Mouse (Mus musculus) intestine, embryonic 16.5 days (tissue): Measurements from ENCODE around the gene Clybl. TPM values are rescaled to one million over a fixed set of nuclear protein-coding genes. Genes with fewer than 3 reads are reported as not detected.

ENCODE experiments used
- ATAC-seq: fragments of 200-750 bp; cut with Nextera tagmentation; 2 replicates; pipeline ENCODE4 v1.8.0; 2017; ENCODE audit warnings: moderate TSS enrichment, moderate library complexity
- H3K27ac ChIP-seq: fragments of 300-500 bp; sonication (generic); 2 replicates; pipeline ENCODE4 v1.5.1; 2014; ENCODE audit warnings: mild to moderate bottlenecking, low read length
- H3K27me3 ChIP-seq: fragments of 300-500 bp; sonication (generic); replicated peaks from 2 replicates; pipeline ENCODE4 v1.6.1; 2014; ENCODE audit warnings: low read length, control low read depth, mixed read lengths; ENCODE audit not compliant: control insufficient read depth, insufficient read depth
- H3K36me3 ChIP-seq: fragments of 300-500 bp; sonication (generic); 2 replicates; pipeline ENCODE4 v1.6.1; 2014; ENCODE audit warnings: low read length, control low read depth; ENCODE audit not compliant: control insufficient read depth, insufficient read depth
- H3K4me1 ChIP-seq: fragments of 300-500 bp; sonication (generic); 2 replicates; pipeline ENCODE4 v1.6.1; 2014; ENCODE audit warnings: low read length, control low read depth, mixed read lengths; ENCODE audit not compliant: control insufficient read depth, insufficient read depth
- H3K4me2 ChIP-seq: fragments of 300-500 bp; sonication (generic); 2 replicates; pipeline ENCODE4 v1.6.1; 2014; ENCODE audit warnings: low read depth, low read length, control low read depth
- H3K4me3 ChIP-seq: fragments of 300-500 bp; sonication (generic); 2 replicates; pipeline ENCODE4 v1.5.1; 2014; ENCODE audit warnings: mild to moderate bottlenecking, low read length
- H3K9ac ChIP-seq: fragments of 300-500 bp; sonication (generic); 2 replicates; pipeline ENCODE4 v1.6.1; 2014; ENCODE audit warnings: low read depth, low read length
- H3K9me3 ChIP-seq: fragments of 300-500 bp; sonication (generic); 2 replicates; pipeline ENCODE4 v1.6.1; 2016; ENCODE audit warnings: low read length, control low read depth; ENCODE audit not compliant: control insufficient read depth
- WGBS: fragments of 180-500 bp; shearing (Covaris S2); extraction: QIAGEN DNeasy Blood & Tissue Kit; methylation state at CpG from one replicate; pipeline ENCODE4 v1.1.7; 2014; 5-methylcytosine and 5-hydroxymethylcytosine counted together
- polyA plus RNA-seq: library from polyadenylated mRNA; unstranded; fragments of >200 nt; fragmentation: Nextera tagmentation; extraction: Ambion mirVana; gene quantifications from 2 replicates; pipeline ENCODE4 v1.2.1, GENCODE M21; 2015

Gene Clybl
- polyA plus RNA-seq, 1 experiment from 2014 or later: 38.7 TPM

GRCm38 (mm10) chr14:122373458-122373857 lies 192.0 kb downstream of the Clybl start:
- H3K4me3 ChIP-seq: no peak overlapping the region
- no peaks in the 10 kb centered on the region for H3K4me1 ChIP-seq
- ATAC-seq: no peak
- WGBS: 43% methylated on average over 19 of the region's 19 CpGs
- H3K9me3 ChIP-seq: no peaks in the 10 kb centered on the region
- H3K36me3 ChIP-seq: no peaks in the 10 kb centered on the region
- H3K9ac ChIP-seq: no peak overlapping the region
- H3K4me2 ChIP-seq: no peak overlapping the region
- no peaks in the 10 kb centered on the region for H3K27me3 ChIP-seq
- H3K27ac ChIP-seq: no peak overlapping the region

DNA sequence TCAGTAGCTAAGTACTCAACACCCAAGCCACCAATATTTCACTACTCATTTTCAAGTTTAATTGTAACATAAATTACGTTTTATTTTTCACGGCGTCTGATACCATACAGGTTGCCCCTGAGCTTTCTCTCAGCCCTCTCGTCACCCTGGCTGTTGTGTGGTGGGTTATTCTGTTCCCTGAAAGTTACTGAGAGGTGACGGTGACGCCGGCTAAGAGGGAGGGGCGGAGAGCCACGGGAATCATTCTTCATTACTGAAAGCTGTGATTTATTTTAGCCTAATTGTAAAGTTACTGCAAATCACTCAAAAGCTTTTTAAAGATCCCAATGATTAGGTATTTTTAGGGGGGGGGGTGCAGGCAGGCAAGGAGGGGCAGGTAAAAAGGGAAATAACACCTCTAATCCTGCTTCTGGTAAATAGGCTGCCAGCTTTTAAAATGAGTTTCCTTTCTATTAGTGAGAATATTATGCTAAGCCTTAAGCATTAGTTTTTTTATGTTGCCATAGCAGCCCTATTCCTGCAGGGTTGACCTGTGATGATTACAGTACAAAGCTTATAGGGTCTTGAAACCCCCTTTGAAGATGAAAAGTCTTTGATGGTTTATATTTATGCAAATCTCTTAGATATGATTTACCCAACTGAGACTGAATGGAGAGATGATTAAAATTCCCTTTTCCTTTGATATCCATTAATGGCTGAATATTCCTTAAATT lies 192.9 kb downstream of the Clybl start:
- Histone ChIP-seq H3K4me1 (no peaks in the 10 kb centered on the region), H3K27me3 (no peaks in the 10 kb centered on the region), H3K9me3 (no peaks in the 10 kb centered on the region), H3K4me2 (no peak overlapping the region), H3K27ac (no peak overlapping the region), H3K9ac (no peak overlapping the region), H3K36me3 (no peaks in the 10 kb centered on the region), H3K4me3 (no peak overlapping the region)
- 25% methylated on average over 9 of the region's 9 CpGs for WGBS
- no peak for ATAC-seq

DNA sequence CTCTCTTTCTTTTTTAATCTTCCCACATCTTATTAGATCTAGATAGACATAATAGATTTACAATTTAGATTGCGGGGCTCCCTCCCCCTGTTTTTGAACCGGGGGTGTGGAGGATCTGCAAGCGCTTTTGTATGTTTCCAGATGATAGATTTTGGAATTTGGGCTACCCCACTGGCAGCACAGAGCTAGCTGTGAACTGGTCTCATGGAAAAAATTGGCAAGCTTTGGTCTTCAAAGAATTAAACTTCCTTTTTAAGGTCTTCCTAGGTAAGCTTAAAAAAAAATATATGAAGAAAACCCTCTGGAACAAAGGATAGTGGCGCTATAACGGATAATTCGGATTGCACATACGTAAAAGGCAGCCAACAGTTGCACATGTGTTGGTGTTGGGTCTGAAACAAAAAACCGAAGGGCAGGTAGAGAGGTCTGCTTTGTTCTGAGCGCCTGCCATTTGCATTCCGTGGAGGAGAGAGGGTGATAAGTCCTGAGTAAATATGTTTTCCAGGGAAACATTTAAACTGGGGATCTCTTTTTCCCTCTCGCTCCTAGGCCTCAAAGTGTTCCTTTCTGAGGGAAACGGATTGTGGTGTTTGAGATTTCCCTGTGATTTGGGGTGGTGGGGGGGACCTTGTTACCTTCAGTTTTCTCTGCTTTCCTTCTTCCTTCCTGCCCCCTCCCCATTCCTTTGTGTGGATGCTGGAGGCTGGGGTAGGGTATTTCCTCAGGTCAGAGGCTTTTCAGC lies 193.7 kb downstream of the Clybl start:
- no peaks in the 10 kb centered on the region for H3K9me3 ChIP-seq

GRCm38 (mm10) chr14:122376482-122377143 lies 195.1 kb downstream of the Clybl start:
- Histone ChIP-seq H3K27ac (no peak overlapping the region), H3K4me2 (no peak overlapping the region), H3K4me1 (no peaks in the 10 kb centered on the region), H3K4me3 (no peak overlapping the region), H3K36me3 (no peaks in the 10 kb centered on the region), H3K9me3 (no peaks in the 10 kb centered on the region), H3K9ac (no peak overlapping the region), H3K27me3 (no peaks in the 10 kb centered on the region)
- no peak for ATAC-seq
- WGBS: 61% methylated on average over 9 of the region's 9 CpGs

More for the DNA sequence above, 193.7 kb downstream of the Clybl start:
- WGBS: 59% methylated on average over 12 of the region's 12 CpGs
- no peak overlapping the region for H3K4me3 ChIP-seq
- H3K4me1 ChIP-seq: no peaks in the 10 kb centered on the region
- no peak overlapping the region for H3K9ac ChIP-seq
- ATAC-seq: no peak
- no peak overlapping the region for H3K4me2 ChIP-seq
- H3K27me3 ChIP-seq: no peaks in the 10 kb centered on the region
- H3K36me3 ChIP-seq: no peaks in the 10 kb centered on the region
- no peak overlapping the region for H3K27ac ChIP-seq

DNA sequence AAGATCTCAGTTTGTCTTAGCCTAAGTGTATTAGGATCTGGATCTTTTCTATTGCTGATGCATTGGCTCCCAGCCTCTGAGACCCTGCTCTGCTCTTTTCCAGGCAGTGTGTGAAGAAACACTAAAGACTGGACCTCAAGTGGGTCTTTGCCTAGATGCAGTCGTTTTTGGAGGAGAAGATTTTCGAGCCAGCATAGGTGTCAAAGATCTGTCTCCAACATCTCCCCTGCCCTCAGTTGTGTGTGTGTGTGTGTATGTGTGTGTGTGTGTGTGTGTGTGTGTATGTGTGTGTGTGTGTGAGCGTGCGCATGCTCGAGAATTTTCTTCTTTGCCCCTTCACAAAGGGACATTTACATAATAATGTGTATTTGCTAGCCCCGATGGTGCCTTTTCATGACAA lies 196.2 kb downstream of the Clybl start:
- H3K4me3 ChIP-seq: no peak overlapping the region
- no peak overlapping the region for H3K9ac ChIP-seq
- no peaks in the 10 kb centered on the region for H3K36me3 ChIP-seq
- H3K9me3 ChIP-seq: no peaks in the 10 kb centered on the region
- no peaks in the 10 kb centered on the region for H3K27me3 ChIP-seq
- ATAC-seq: no peak
- H3K4me2 ChIP-seq: no peak overlapping the region
- 83% methylated on average over 6 of the region's 6 CpGs for WGBS
- no peaks in the 10 kb centered on the region for H3K4me1 ChIP-seq
- no peak overlapping the region for H3K27ac ChIP-seq

GRCm38 (mm10) chr14:122379076-122379475 lies 197.6 kb downstream of the Clybl start:
- Histone ChIP-seq H3K27ac (no peak overlapping the region), H3K4me1 (no peaks in the 10 kb centered on the region), H3K36me3 (no peaks in the 10 kb centered on the region), H3K4me3 (no peak overlapping the region), H3K9ac (no peak overlapping the region), H3K27me3 (no peaks in the 10 kb centered on the region), H3K4me2 (no peak overlapping the region), H3K9me3 (no peaks in the 10 kb centered on the region)
- 86% methylated on average over 9 of the region's 9 CpGs for WGBS
- ATAC-seq: no peak

- 83% methylated on average over 5 of the region's 5 CpGs for WGBS
Measured at GRCm38 (mm10) chr14:122379996-122380395, 198.5 kb downstream of the Clybl start.

GRCm38 (mm10) chr14:122380896-122381845 lies 199.7 kb downstream of the Clybl start:
- H3K9ac ChIP-seq: no peak overlapping the region
- no peak overlapping the region for H3K4me3 ChIP-seq
- H3K27me3 ChIP-seq: no peaks in the 10 kb centered on the region
- no peak for ATAC-seq
- H3K4me2 ChIP-seq: no peak overlapping the region
- 74% methylated on average over 15 of the region's 15 CpGs for WGBS
- no peaks in the 10 kb centered on the region for H3K9me3 ChIP-seq
- H3K27ac ChIP-seq: no peak overlapping the region
- no peaks in the 10 kb centered on the region for H3K36me3 ChIP-seq
- no peaks in the 10 kb centered on the region for H3K4me1 ChIP-seq

More at GRCm38 (mm10) chr14:122379996-122380395, 198.5 kb downstream of the Clybl start:
- no peaks in the 10 kb centered on the region for H3K36me3 ChIP-seq
- no peak overlapping the region for H3K4me2 ChIP-seq
- H3K4me3 ChIP-seq: no peak overlapping the region
- H3K9ac ChIP-seq: no peak overlapping the region
- H3K27ac ChIP-seq: no peak overlapping the region
- H3K4me1 ChIP-seq: no peaks in the 10 kb centered on the region
- no peaks in the 10 kb centered on the region for H3K27me3 ChIP-seq
- no peak for ATAC-seq
- no peaks in the 10 kb centered on the region for H3K9me3 ChIP-seq

DNA sequence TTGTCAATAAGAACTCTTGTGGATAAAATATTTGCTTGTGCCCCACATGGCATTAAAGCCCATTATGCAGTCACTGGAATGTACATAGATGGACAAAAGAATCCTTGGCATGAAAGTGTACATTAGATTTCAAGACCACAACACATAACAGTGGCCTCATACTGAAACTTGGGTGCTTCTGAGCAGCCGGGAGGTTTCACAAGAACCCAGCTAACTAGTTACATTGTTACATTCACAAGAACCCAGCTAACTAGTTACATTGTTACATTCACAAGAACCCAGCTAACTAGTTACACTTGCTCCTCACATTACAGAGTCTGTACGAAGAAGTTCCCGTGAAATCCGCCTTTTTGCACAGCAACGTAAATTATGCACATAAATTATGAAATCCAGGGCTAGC lies 200.8 kb downstream of the Clybl start:
- no peaks in the 10 kb centered on the region for H3K4me1 ChIP-seq
- no peaks in the 10 kb centered on the region for H3K9me3 ChIP-seq
- no peak for ATAC-seq
- no peaks in the 10 kb centered on the region for H3K36me3 ChIP-seq
- WGBS: 85% methylated on average over 5 of the region's 5 CpGs
- no peak overlapping the region for H3K4me3 ChIP-seq
- no peak overlapping the region for H3K27ac ChIP-seq
- H3K9ac ChIP-seq: no peak overlapping the region
- no peak overlapping the region for H3K4me2 ChIP-seq
- H3K27me3 ChIP-seq: no peaks in the 10 kb centered on the region
